Mouse (Mus musculus) common myeloid progenitor, adult 5-6 weeks (primary cell): ENCODE results near the gene Srrm1. TPM values are rescaled to one million over a fixed set of nuclear protein-coding genes. Genes with fewer than 3 reads are reported as not detected.

Experiments
- ATAC-seq: replicated peaks from 2 replicates; pipeline ENCODE4 v1.8.0; 2016; ENCODE audit warnings: low read depth, mild to moderate bottlenecking, moderate TSS enrichment, inconsistent platforms; ENCODE audit not compliant: poor library complexity, severe bottlenecking
- total RNA-seq: library from RNA; stranded (forward); fragments of 200-1000, 187-1606 nt; gene quantifications from 2 replicates; pipeline ENCODE4 v1.2.3, GENCODE M21; 2017

Srrm1 gene
- total RNA-seq, 1 experiment from 2014 or later = 227 TPM

- 0 out of 2 replicates have a peak, but pooled peaks have one; percentile 11 for ATAC-seq
Measured at GRCm38 (mm10) chr4:135306971-135307632, 46.0 kb downstream of the Srrm1 start.

GRCm38 (mm10) chr4:135306533-135306932 lies 46.6 kb downstream of the Srrm1 start:
- ATAC-seq = no peak

- ATAC-seq = no peak
Measured at GRCm38 (mm10) chr4:135302261-135302660, 50.9 kb downstream of the Srrm1 start.

DNA sequence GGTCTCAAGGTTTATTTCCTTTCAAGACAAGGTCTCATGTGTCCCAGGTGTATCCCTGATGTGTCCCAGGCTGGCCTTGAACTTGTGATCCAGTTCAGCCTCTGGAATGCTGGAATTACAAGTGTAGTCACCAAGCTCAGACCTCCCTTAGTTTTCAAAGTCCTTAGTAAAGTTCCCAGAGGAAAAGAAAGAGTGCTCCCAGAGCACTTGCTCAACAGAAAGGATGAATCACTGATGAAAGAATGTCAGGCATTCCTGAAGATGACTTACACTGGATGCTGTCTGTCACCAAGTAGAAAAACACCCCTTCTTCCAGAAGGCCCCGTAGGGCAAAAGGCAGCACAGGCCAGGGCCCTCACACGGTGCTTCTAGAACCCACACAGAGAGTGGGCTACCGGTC lies 52.0 kb downstream of the Srrm1 start:
- ATAC-seq = no peak

DNA sequence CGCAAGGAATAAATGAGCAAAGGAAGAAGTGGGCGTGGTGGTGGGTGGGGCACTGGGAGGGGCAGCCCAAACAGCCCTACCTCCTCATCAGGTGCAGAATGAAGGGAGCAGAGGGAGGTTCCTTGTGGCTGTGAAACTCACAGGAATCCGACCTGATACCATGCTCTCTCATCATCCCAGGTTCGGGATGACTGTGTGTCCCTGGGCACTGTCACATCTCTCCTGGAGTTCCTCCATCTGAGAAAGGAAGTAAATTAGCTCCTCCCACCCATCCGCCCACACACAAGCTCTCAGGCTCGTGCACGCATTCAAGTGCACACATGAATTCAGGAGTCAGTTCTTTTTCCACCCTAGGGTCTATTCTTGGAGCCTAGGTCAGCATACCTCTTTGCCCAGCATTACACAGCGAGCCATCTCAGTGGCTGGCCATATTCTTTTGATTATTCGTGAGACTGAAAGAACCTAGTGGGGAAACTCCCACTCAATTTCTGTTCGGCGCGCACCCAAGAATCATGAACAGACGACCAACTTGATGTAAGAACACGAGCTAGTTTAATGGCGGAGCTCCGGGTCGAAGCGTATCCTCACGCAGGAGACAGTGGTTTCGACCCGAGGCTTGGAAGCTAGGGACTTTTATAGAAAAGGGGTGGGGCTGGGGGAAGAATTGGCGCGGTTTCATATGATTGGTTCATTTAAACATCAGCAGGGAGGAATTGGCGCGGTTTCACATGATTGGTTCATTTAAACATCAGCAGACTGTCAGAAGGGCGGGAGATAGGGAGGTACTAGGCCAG lies 52.7 kb downstream of the Srrm1 start:
- no peak for ATAC-seq

GRCm38 (mm10) chr4:135298680-135299079 lies 54.4 kb downstream of the Srrm1 start:
- no peak for ATAC-seq

DNA sequence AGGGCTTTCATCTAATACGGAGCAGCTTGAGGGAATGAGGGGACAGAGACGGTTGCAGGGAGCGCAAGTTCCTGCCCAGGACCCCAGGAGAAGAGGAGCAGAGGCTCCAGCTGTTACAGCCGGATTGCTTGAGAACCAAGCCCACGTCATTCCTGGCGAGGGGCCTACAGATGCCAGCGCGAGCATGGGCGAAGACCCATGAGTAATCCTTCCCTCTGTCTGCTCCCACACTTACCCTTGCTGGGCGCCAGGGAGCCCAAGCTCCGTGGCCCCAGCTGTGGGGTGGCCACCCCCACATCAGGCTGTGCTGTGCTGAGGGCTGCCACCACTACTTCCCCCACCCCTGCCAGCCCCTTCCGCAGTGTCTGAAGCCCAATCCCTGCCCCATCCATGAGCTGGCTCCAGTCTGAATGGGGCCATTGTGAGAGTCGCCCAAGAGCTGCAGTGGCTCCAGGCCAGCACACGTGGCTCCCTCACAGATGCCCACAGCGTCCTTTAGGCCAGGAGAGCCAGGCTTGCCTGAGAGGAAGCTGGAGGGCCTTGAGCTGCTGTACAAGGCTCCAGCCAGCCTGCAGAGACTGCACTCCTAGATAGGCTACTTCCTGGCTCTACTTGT lies 55.1 kb downstream of the Srrm1 start:
- ATAC-seq = peak; percentile 45; the same call in 1 of the 2 replicates

GRCm38 (mm10) chr4:135297146-135297545 lies 56.0 kb downstream of the Srrm1 start:
- ATAC-seq = no peak

DNA sequence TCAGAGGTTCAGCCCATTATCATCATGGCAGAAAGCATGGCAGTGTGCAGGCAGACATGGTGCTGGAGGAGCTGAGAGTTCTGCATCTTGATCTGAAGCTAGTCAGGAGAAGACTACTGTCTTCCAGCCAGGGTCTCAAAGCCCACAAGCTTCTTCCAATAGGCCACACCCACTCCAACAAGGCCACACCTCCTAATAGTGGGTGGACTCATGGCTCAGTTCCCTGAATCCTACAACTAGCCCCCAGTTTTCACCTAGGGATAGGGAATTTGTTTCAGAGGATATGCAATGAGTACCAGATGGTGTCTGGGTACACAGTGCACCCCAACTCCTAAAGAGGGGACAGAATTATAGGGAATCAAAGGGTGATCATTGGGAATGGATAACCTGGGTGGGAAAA lies 56.6 kb downstream of the Srrm1 start:
- no peak for ATAC-seq

- no peak for ATAC-seq
Measured at GRCm38 (mm10) chr4:135293813-135294212, 59.3 kb downstream of the Srrm1 start.

DNA sequence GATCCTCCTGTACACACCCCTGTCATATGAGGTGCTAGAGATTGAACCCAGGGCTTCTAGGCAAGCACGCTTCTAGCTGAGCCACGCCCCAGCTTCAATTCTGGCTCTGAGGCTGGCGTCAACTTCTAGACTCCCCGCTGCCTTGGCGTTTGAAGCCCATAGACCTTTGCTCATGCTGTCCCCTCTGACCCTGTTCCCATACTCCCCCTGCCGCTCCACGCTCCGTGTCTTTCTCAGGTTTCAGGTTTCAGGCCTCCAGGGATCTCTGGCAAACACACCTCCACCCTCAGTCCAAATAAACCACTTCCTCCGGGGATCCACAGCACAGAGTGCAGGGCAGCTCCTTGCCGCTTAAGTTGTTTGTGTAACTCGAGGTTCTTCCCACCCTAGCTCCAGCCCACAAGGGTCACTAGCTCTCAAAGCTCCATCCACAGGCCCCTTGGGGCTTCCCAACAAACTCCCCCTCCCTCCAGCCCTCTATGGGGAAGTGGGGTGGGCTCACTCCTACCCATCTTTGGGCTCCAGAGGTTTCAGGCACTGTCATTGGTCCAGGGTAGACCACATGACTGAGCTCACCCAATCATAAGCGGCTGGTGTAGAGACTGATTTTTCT lies 60.5 kb downstream of the Srrm1 start:
- ATAC-seq = peak; percentile 62

GRCm38 (mm10) chr4:135291841-135292240 lies 61.3 kb downstream of the Srrm1 start:
- ATAC-seq = no peak

DNA sequence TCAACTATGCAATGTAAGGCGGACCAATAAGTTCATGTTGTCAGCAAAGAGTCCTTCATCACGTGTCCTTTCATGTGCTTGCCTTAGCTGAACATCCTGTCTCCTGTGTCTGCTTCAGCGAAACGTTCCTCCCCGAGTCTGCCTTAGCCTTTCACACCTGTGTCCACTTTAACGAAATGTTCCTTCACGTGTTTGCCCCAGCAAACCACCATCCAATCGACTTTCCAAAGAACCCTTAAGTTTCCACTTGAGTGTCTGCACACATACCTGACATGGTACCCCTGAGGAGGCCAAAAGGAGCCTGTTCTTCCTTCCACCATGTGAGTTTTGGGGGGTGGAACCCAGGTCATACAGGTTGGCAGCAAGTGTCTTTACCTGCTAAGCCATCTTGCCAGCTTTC lies 61.9 kb downstream of the Srrm1 start:
- no peak for ATAC-seq

GRCm38 (mm10) chr4:135287975-135288374 lies 65.1 kb downstream of the Srrm1 start:
- peak; percentile 78 for ATAC-seq

GRCm38 (mm10) chr4:135286833-135287395 lies 66.2 kb downstream of the Srrm1 start:
- ATAC-seq = peak; percentile 57

- ATAC-seq = no peak
Measured at GRCm38 (mm10) chr4:135286033-135286622, 67.0 kb downstream of the Srrm1 start.

- no peak for ATAC-seq
Measured at GRCm38 (mm10) chr4:135285436-135285835, 67.7 kb downstream of the Srrm1 start.

- ATAC-seq = no peak
Measured at GRCm38 (mm10) chr4:135283875-135284274, 69.2 kb downstream of the Srrm1 start.

DNA sequence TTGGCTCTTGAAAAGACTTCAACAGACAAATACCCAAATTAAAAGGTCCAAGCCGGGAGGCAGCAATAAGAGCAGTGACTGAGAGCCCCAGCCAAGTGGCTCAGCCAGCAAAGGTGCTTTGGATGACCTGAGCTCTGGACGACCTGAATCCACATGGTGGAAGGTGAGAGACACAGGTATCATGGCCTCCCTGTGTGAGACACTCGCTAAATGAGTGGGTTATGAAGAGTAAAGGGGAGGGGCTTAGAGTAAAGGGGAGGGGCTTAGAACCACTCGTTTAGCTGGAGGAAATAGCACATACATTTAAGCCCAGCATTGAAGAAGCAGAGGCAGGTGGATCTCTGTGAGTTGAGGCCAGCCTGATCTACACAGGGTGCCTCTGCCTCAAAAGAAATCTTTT lies 69.7 kb downstream of the Srrm1 start:
- no peak for ATAC-seq
